Mouse (Mus musculus): ENCODE measurements at regions not wholly inside any gene's neighbourhood (a gene's known extent, or its start where the extent isn't known, plus 50 kb on each side); places are given as distances from the start of the nearest gene placed in this dataset.

DNA sequence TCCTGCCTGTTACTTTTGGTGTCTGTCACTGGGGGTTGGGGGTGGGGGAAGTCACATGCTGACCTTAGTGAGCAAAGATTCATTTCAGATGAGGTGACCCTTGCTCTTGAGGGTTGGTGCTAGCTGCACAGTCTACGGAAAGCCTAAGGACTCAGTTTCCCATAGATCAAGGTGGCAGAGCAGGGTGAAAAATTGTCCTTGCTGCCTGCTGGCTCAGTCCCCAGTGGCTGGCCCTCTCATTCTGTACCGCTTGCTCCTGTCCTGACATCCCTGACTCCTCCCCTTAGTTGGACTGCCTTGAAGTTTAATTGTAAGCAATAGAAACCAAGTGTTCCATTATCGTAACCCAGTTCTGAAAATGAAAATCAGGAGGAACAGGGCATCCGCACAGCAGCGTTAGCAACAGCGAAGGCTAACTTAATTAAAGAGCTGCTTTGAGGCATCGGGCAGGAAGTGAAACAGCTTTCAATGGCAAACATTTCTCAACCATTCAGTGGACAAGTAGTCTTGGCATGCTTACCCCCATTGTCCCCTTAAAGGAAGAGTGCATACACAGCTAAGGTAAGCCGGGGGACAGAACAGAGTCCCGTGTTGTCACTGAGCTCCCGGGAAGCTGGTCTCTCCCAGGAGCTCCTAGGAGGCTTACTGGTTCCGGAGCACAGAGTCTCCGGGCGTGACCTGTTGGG lies 151.9 kb upstream of the Id2 start:
- TF ChIP-seq CTCF (IDR thresholded peaks at IDR 0.05; ENCODE audit: low read depth) (no peak), EP300 (optimal IDR thresholded peaks at IDR 0.05) (no peak)

Data from stomach, postnatal 0 days (tissue).